Comparison of ENCODE assay signal across 10 mouse cellular contexts in genomic region chr11:113458582-113459210, GRCm38 (mm10).
A peak's percentile ranks its signal among the peaks of the same experiment; 100 is the strongest.
DNase-seq lines count a peak whose midpoint lies in the region; ATAC-seq lines count a peak whose summit lies in the region.
"Had no signal": no experiment of that assay in that cellular context is flagged by ENCODE, and none has a peak within 500 bp of the region (broad histone marks: within the 10 kb centered on the region; RNA-seq: fewer than 3 reads in every experiment).

No protein-coding gene starts in this region.

- WGBS in hindbrain, embryonic 10.5 days = 62% methylated on average over 15 of the region's 15 CpGs
- WGBS in hindbrain, embryonic 13.5 days = 76% methylated on average over 15 of the region's 15 CpGs
- 62% methylated on average over 15 of the region's 15 CpGs for WGBS in neural tube, embryonic 13.5 days
- 55% methylated on average over 15 of the region's 15 CpGs for WGBS in limb, embryonic 12.5 days

- no peaks in the 10 kb centered on the region for H3K27me3 ChIP-seq in hindbrain, embryonic 10.5 days (ENCODE audit: insufficient read depth, poor library complexity, severe bottlenecking)
- no peaks in the 10 kb centered on the region for H3K27me3 ChIP-seq in hindbrain, embryonic 13.5 days
- no peaks in the 10 kb centered on the region for H3K27me3 ChIP-seq in neural tube, embryonic 13.5 days
- no peaks in the 10 kb centered on the region for H3K27me3 ChIP-seq in limb, embryonic 12.5 days
- H3K27me3 ChIP-seq: neural tube, embryonic 12.5 days had no signal

- ATAC-seq in hindbrain, embryonic 13.5 days (ENCODE audit: low FRiP score) = no peak
- 0 out of 2 replicates have a peak, but pooled peaks have one; percentile 42 for ATAC-seq in neural tube, embryonic 13.5 days (ENCODE audit: low read depth)
- no peak for ATAC-seq in limb, embryonic 12.5 days (ENCODE audit: insufficient number of reproducible peaks, insufficient read depth, low FRiP score, low TSS enrichment, low read depth)

- no peak overlapping the region for H3K4me2 ChIP-seq in hindbrain, embryonic 13.5 days
- no peak overlapping the region for H3K4me2 ChIP-seq in neural tube, embryonic 13.5 days
- H3K4me2 ChIP-seq in limb, embryonic 12.5 days = 0 out of 2 replicates have a peak overlapping the region, but pooled peaks have one; percentile 7
- H3K4me2 ChIP-seq: neural tube, embryonic 12.5 days had no signal

- no peak overlapping the region for H3K9ac ChIP-seq in hindbrain, embryonic 13.5 days
- H3K9ac ChIP-seq in neural tube, embryonic 13.5 days = no peak overlapping the region
- H3K9ac ChIP-seq in limb, embryonic 12.5 days (replicated peaks) = no peak overlapping the region
- H3K9ac ChIP-seq: neural tube, embryonic 12.5 days had no signal

- H3K27ac ChIP-seq in hindbrain, embryonic 10.5 days = peak overlapping the region; percentile 17; the same call in 1 of the 2 replicates
- no peak overlapping the region for H3K27ac ChIP-seq in hindbrain, embryonic 13.5 days
- H3K27ac ChIP-seq in neural tube, embryonic 13.5 days (replicated peaks) = peak overlapping the region; percentile 4; the same call in 1 of the 2 replicates
- H3K27ac ChIP-seq in limb, embryonic 12.5 days = peak overlapping the region; percentile 51
- H3K27ac ChIP-seq: heart, adult 2 months; neural tube, embryonic 12.5 days had no signal

- peaks cover 14% of the 10 kb centered on the region; the same call in 1 of the 2 replicates for H3K9me3 ChIP-seq in hindbrain, embryonic 10.5 days
- H3K9me3 ChIP-seq in hindbrain, embryonic 13.5 days = 0 out of 2 replicates have a peak, but pooled peaks cover 7% of the 10 kb centered on the region
- H3K9me3 ChIP-seq in neural tube, embryonic 13.5 days = peaks cover 12% of the 10 kb centered on the region; the same call in 1 of the 2 replicates
- peaks cover 14% of the 10 kb centered on the region for H3K9me3 ChIP-seq in limb, embryonic 12.5 days
- H3K9me3 ChIP-seq: neural tube, embryonic 12.5 days had no signal

- peaks cover 9% of the 10 kb centered on the region; the same call in 1 of the 2 replicates for H3K4me1 ChIP-seq in hindbrain, embryonic 10.5 days (replicated peaks)
- peaks cover 28% of the 10 kb centered on the region for H3K4me1 ChIP-seq in hindbrain, embryonic 13.5 days (replicated peaks)
- H3K4me1 ChIP-seq in neural tube, embryonic 13.5 days (replicated peaks) = peaks cover 28% of the 10 kb centered on the region
- peaks cover 25% of the 10 kb centered on the region for H3K4me1 ChIP-seq in limb, embryonic 12.5 days (replicated peaks)

- H3K4me3 ChIP-seq in hindbrain, embryonic 10.5 days = no peak overlapping the region
- no peak overlapping the region for H3K4me3 ChIP-seq in hindbrain, embryonic 13.5 days
- no peak overlapping the region for H3K4me3 ChIP-seq in neural tube, embryonic 13.5 days
- no peak overlapping the region for H3K4me3 ChIP-seq in limb, embryonic 12.5 days (replicated peaks)
- H3K4me3 ChIP-seq: heart, adult 2 months; neural tube, embryonic 12.5 days had no signal

- no peak for DNase-seq in hindbrain, embryonic 10.5 days (ENCODE audit: low spot score)
- DNase-seq in neural tube, embryonic 10.5 days (ENCODE audit: extremely low spot score, low spot score) = no peak
- DNase-seq in frontal cortex, postnatal 14 days (ENCODE audit: low spot score in 2 of 2) = no peak
- no peak for DNase-seq in adipocyte (ENCODE audit: low spot score)
- DNase-seq: heart, adult 2 months; lung, postnatal 14 days had no signal

- H3K36me3 ChIP-seq in hindbrain, embryonic 10.5 days = no peaks in the 10 kb centered on the region
- H3K36me3 ChIP-seq in hindbrain, embryonic 13.5 days = no peaks in the 10 kb centered on the region
- H3K36me3 ChIP-seq in neural tube, embryonic 13.5 days = 0 out of 2 replicates have a peak, but pooled peaks cover 2% of the 10 kb centered on the region
- H3K36me3 ChIP-seq in limb, embryonic 12.5 days = peaks cover 4% of the 10 kb centered on the region; the same call in 1 of the 2 replicates
- H3K36me3 ChIP-seq: neural tube, embryonic 12.5 days had no signal
